In genomic region chr13:53199262-53199661, GRCm38 (mm10) we compare ENCODE assay signal across 10 mouse cellular contexts.
"Had no signal": no experiment of that assay in that cellular context is flagged by ENCODE, and none has a peak within 500 bp of the region (broad histone marks: within the 10 kb centered on the region; RNA-seq: fewer than 3 reads in every experiment).

No protein-coding gene starts in this region.

- DNase-seq: kidney, adult 2 months; kidney, postnatal 25 days; layer of hippocampus, postnatal 36 days; liver; lung, embryonic 14.5 days; right cerebral cortex, adult 18-20 months; right cerebral cortex, postnatal 14 days; right cerebral cortex, postnatal 4 days; spleen, adult 18-20 months; thymus, postnatal 4 days had no signal
